Mouse (Mus musculus) gastrocnemius, postnatal 25 days (tissue): ENCODE measurements around the gene Krt83. TPM values are rescaled to one million over a fixed set of nuclear protein-coding genes. Genes with fewer than 3 reads are reported as not detected.
A peak's percentile ranks its signal among the peaks of the same experiment; 100 is the strongest.

Source experiments
- DNase-seq: peaks from one replicate; pipeline ENCODE4 v3.0.0; 2022
- total RNA-seq, 2 experiments: library from RNA; stranded (reverse); gene quantifications; 1 replicate in 1 of 2; 2 replicates in 1 of 2; pipeline ENCODE4 v1.2.3; 2021

Krt83 gene
- total RNA-seq, 2 experiments from 2014 or later, result not detected

GRCm38 (mm10) chr15:101472952-101473528 is 18.3 kb downstream of the Krt83 start, which contains the start of gene Krt86:
Gene Krt86, plus strand, starts transcription at chr15:101473478.
- DNase-seq, result no peak

- no peak for DNase-seq
These were observed 22.2 kb downstream of the Krt83 start for GRCm38 (mm10) chr15:101469093-101469492.

- no peak for DNase-seq
These were observed 27.7 kb downstream of the Krt83 start, which contains the start of gene Krt81 for GRCm38 (mm10) chr15:101463651-101464050. Gene Krt81, minus strand, starts transcription at chr15:101463751.

GRCm38 (mm10) chr15:101459283-101459682 is 32.0 kb downstream of the Krt83 start:
- no peak for DNase-seq

- DNase-seq, result no peak
These were observed 32.9 kb downstream of the Krt83 start for GRCm38 (mm10) chr15:101458361-101458930.

- no peak for DNase-seq
These were observed 35.4 kb downstream of the Krt83 start for GRCm38 (mm10) chr15:101455891-101456290.

- no peak for DNase-seq
These were observed 36.0 kb downstream of the Krt83 start for GRCm38 (mm10) chr15:101455292-101455691.

- DNase-seq, result no peak
These were observed 36.5 kb downstream of the Krt83 start for GRCm38 (mm10) chr15:101454774-101455173.

- DNase-seq, result peak; percentile 60
These were observed 38.1 kb downstream of the Krt83 start for GRCm38 (mm10) chr15:101453093-101453736.

- DNase-seq, result no peak
These were observed 43.9 kb downstream of the Krt83 start, which contains the start of gene Krt88 for GRCm38 (mm10) chr15:101447444-101447843. Gene Krt88, plus strand, starts transcription at chr15:101447744.

- DNase-seq, result no peak
These were observed 44.7 kb downstream of the Krt83 start for GRCm38 (mm10) chr15:101446572-101446971.

- no peak for DNase-seq
These were observed 50.5 kb downstream of the Krt83 start for GRCm38 (mm10) chr15:101440837-101441236.

- DNase-seq, result no peak
These were observed 52.8 kb downstream of the Krt83 start, which contains the start of gene Krt87 for GRCm38 (mm10) chr15:101438555-101438954. Gene Krt87, minus strand, starts transcription at chr15:101438804.

- DNase-seq, result no peak
These were observed 54.7 kb downstream of the Krt83 start for GRCm38 (mm10) chr15:101436611-101437010.

Other genes with a start within 250 kb of the Krt83 start
- 10 to 100 TPM; 52.2 to 90.7 TPM for gene Nr4a1, start 237.2 kb downstream of the Krt83 start, total RNA-seq
- 10 to 100 TPM; 22.3 to 31.3 TPM for gene Atg101, start 207.2 kb downstream of the Krt83 start, total RNA-seq
- under 1 TPM; 0.31 to 0.32 TPM for gene 6030408B16Rik, start 198.3 kb downstream of the Krt83 start, total RNA-seq
- gene Krt80, start 121.3 kb downstream of the Krt83 start, total RNA-seq, result 1 to 10 TPM; 1.6 to 1.9 TPM
- gene Krt7, start 80.5 kb downstream of the Krt83 start, total RNA-seq, result not detected
- not detected for gene Krt87, start 52.7 kb downstream of the Krt83 start, total RNA-seq
- not detected for gene Krt88, start 43.8 kb downstream of the Krt83 start, total RNA-seq
- gene Krt81, start 27.8 kb downstream of the Krt83 start, total RNA-seq, result not detected
- not detected for gene Krt86, start 18.0 kb downstream of the Krt83 start, total RNA-seq
- gene Gm49425, start 25.7 kb upstream of the Krt83 start, total RNA-seq, result not detected
- gene Krt84, start 41.3 kb upstream of the Krt83 start, total RNA-seq, result not detected
- not detected for gene Krt82, start 59.2 kb upstream of the Krt83 start, total RNA-seq
- gene Krt90, start 71.4 kb upstream of the Krt83 start, total RNA-seq, result not detected
- not detected for gene Krt75, start 82.4 kb upstream of the Krt83 start, total RNA-seq
- not detected for gene Gm5414, start 136.7 kb upstream of the Krt83 start, total RNA-seq
- not detected for gene Gm5478, start 155.9 kb upstream of the Krt83 start, total RNA-seq
- not detected for gene Krt6b, start 188.8 kb upstream of the Krt83 start, total RNA-seq
- not detected for gene Krt6a, start 202.8 kb upstream of the Krt83 start, total RNA-seq
- not detected for gene Krt5, start 221.4 kb upstream of the Krt83 start, total RNA-seq